Mouse (Mus musculus): ENCODE results near the gene Zfp458. TPM values are rescaled to one million over a fixed set of nuclear protein-coding genes. Genes with fewer than 3 reads are reported as not detected.

Gene Zfp458
- polyA plus RNA-seq, 1 experiment from 2014 or later, result 2.0 TPM

Other genes with a start within 250 kb of the Zfp458 start
- gene Zfp712, start 217.3 kb downstream of the Zfp458 start, polyA plus RNA-seq (2014; fragmentation: Nextera tagmentation; extraction: Ambion mirVana), result 4.0 and 4.3 TPM in 2 replicates
- 4.1 and 5.7 TPM in 2 replicates for gene Zfp708, start 180.5 kb downstream of the Zfp458 start, polyA plus RNA-seq (2014; fragmentation: Nextera tagmentation; extraction: Ambion mirVana)
- gene Gm28557, start 169.9 kb downstream of the Zfp458 start, polyA plus RNA-seq (2014; fragmentation: Nextera tagmentation; extraction: Ambion mirVana), result 2.3 and 3.7 TPM in 2 replicates
- gene Rslcan18, start 162.2 kb downstream of the Zfp458 start, polyA plus RNA-seq (2014; fragmentation: Nextera tagmentation; extraction: Ambion mirVana), result 0.24 and 0.31 TPM in 2 replicates
- gene Zfp759, start 156.8 kb downstream of the Zfp458 start, polyA plus RNA-seq (2014; fragmentation: Nextera tagmentation; extraction: Ambion mirVana), result 2.7 TPM in 2 replicates
- gene Rsl1, start 105.3 kb downstream of the Zfp458 start, polyA plus RNA-seq (2014; fragmentation: Nextera tagmentation; extraction: Ambion mirVana), result 5.1 and 5.9 TPM in 2 replicates
- gene Zfp455, start 84.0 kb downstream of the Zfp458 start, polyA plus RNA-seq (2014; fragmentation: Nextera tagmentation; extraction: Ambion mirVana), result 1.4 and 1.8 TPM in 2 replicates
- gene Zfp457, start 28.0 kb upstream of the Zfp458 start, polyA plus RNA-seq (2014; fragmentation: Nextera tagmentation; extraction: Ambion mirVana), result 0.68 and 0.83 TPM in 2 replicates
- 3.1 and 3.2 TPM in 2 replicates for gene Zfp595, start 54.1 kb upstream of the Zfp458 start, polyA plus RNA-seq (2014; fragmentation: Nextera tagmentation; extraction: Ambion mirVana)
- not detected in 2 replicates for gene Gm28044, start 82.1 kb upstream of the Zfp458 start, polyA plus RNA-seq (2014; fragmentation: Nextera tagmentation; extraction: Ambion mirVana)
- 0.94 and 1.4 TPM in 2 replicates for gene Zfp953, start 82.1 kb upstream of the Zfp458 start, polyA plus RNA-seq (2014; fragmentation: Nextera tagmentation; extraction: Ambion mirVana)
- 0.46 TPM in 1 of 2 replicates, not detected in the other for gene Gm28041, start 97.3 kb upstream of the Zfp458 start, polyA plus RNA-seq (2014; fragmentation: Nextera tagmentation; extraction: Ambion mirVana)
- 1.7 and 2.0 TPM in 2 replicates for gene Zfp456, start 97.3 kb upstream of the Zfp458 start, polyA plus RNA-seq (2014; fragmentation: Nextera tagmentation; extraction: Ambion mirVana)
- 6.8 and 8.1 TPM in 2 replicates for gene Zfp429, start 121.4 kb upstream of the Zfp458 start, polyA plus RNA-seq (2014; fragmentation: Nextera tagmentation; extraction: Ambion mirVana)
- gene Zfp459, start 143.0 kb upstream of the Zfp458 start, polyA plus RNA-seq (2014; fragmentation: Nextera tagmentation; extraction: Ambion mirVana), result 0.56 and 1.0 TPM in 2 replicates
- 10.4 and 10.7 TPM in 2 replicates for gene Zfp874a, start 173.2 kb upstream of the Zfp458 start, polyA plus RNA-seq (2014; fragmentation: Nextera tagmentation; extraction: Ambion mirVana)
- gene Zfp874b, start 205.8 kb upstream of the Zfp458 start, polyA plus RNA-seq (2014; fragmentation: Nextera tagmentation; extraction: Ambion mirVana), result 2.5 and 3.1 TPM in 2 replicates
- gene Zfp58, start 222.1 kb upstream of the Zfp458 start, polyA plus RNA-seq (2014; fragmentation: Nextera tagmentation; extraction: Ambion mirVana), result 11.2 and 13.8 TPM in 2 replicates
- not detected in 2 replicates for gene Gm26965, start 247.7 kb upstream of the Zfp458 start, polyA plus RNA-seq (2014; fragmentation: Nextera tagmentation; extraction: Ambion mirVana)
- 24.2 and 29.7 TPM in 2 replicates for gene Zfp87, start 247.7 kb upstream of the Zfp458 start, polyA plus RNA-seq (2014; fragmentation: Nextera tagmentation; extraction: Ambion mirVana)